Mouse (Mus musculus) testis, postnatal 14 days (tissue): ENCODE results near the gene Manbal.

Experiments
- DNase-seq: peaks from one replicate; pipeline ENCODE4 v3.0.0; 2021; ENCODE audit warnings: low spot score

The Manbal gene

DNA sequence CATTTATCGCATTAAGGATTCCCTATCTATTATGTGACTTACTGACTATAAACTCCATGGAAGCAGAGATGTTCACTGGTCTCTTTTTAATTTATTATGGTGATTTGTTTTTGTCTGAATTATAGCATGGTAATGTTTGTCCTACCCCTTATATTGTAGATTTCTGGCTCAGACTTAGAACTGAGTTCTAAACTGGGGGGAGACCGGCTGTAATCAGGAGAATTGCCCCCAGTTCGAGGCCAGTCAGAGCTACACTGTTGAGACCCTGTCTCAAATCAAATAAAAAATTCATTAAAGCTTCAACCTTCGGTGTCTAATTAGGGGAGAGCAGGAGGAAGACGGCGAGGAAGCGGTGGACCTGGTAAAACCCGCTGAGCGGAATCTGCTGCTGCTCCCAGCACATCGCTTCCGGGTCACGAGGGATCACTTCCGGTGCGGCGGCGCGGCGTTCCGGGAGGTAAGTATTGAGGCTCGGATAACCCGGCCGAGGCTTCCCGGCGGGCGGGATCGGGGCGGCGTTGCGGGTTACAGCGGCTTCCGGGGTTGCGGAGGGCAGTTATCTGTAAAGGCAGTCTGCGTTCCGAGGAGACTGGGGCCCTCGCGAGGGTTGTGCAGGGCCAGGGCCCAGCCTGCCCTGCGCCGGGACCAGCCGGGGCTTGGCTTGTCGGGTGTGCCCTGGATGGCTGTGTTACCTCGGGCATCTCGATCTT, at the start of gene Manbal:
Gene Manbal, plus strand, starts transcription at position 411 of the 710 bp plus-strand sequence.
- DNase-seq = peak; percentile 93

DNA sequence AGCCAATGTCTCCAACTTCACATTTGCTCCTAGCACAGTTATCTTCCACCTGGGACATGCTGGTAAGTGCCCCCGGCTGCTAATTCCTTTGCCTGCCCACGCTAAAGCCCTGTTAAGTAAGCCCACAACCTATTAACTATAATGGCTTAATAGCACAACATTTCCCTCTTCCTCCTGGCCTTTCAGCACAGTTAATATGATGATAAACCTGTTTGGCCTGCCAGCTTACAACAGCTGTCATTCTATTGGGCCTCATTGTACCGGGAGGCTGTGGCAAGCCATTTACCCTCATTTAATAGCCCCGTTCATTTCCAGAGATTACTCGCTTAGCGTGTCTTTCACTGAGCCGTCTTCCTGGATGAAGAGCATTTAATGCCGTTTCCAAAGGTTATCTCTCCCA, 47.3 kb upstream of the Manbal start:
- DNase-seq = no peak

DNA sequence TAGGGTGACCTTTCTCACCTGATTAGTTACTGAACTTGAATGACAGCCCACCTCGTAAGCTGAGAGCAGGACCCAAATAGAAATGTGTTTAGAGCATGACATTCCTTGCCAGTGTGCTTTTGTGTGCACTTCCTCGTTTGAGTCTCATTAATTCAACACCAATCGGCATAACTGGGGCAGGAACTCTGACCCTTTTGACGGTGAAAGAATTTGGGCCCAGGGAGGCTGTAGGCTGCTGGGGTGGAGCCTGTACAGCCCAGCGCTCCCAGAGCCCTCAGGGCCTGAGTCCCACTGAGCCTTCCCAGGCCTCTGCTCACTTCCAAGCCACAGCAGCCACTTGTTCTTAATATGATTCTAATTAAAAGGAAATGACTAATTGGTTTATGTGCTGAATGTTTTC, 46.5 kb upstream of the Manbal start:
- DNase-seq = no peak

DNA sequence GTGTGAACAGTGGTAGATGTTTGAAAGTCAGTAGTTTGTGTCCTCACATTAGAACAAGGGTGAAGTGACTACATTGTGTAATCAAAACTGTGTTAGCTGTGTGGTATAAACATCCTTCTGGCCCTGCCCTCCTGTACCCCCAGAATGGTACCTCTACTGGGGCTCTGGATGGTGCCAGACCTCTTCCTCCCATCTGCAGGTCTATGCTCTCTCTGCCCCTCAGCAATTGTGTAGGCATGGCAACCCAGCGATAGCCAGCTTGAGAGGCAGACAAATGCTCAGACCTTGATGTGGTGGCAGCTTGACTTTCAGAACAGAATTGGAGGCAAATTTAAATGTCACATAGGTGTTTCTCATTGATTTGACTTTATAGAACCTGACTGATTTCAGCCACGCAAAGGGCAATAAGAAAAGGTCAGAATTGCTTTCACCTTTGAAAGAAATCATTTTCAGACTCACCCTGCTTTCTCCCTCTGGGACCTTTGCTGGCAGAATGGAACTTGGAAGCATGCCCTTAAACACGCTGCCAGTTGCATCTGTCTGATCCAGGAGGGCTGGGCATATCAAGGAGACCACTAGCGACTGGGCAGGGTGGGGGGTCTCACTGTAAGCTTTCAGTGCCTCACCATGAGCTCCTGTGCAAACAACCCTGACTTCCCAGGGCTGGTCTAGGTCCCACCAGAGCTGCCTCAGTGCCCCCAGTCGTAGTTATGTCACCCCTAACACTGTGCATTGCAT, 45.2 kb upstream of the Manbal start:
- DNase-seq = no peak

DNA sequence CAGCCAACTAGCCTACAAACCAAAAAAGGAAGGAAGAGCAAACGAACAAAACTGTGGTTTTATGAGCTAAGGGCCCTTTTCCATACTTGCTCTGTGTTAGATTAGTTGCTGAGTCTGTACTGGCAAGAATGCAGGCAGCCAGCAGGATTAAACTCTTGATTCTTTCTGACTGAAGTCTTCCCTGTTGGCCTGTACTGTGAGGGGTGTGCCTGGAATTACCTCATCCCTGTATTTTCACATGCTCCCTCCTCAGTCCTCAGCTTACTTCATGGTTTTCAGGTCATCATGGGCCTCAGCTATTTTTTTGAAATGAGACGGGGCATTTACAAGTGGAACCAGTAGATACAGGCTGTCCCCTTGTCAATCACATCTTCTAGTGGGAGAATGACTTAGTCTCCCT, 42.2 kb upstream of the Manbal start:
- DNase-seq = no peak

DNA sequence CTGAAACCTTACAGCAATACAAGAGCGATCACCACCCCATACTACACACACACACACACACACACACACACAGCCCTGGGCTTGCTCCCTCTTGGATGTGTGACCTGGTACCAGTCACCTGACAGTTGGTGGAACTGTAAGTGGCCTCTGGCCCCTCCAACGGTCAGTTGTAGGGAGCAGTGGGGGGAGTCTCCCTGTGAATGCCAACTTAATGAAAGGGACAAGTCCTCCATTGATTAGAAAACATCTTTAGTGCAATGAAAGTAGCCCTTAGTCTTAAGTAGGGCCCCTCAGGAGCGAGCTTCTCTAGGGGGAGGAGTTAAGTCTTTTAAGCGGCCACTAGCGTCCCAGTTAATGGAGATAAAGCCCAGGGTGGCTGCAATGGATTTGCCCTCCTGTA, 39.3 kb upstream of the Manbal start:
- no peak for DNase-seq

DNA sequence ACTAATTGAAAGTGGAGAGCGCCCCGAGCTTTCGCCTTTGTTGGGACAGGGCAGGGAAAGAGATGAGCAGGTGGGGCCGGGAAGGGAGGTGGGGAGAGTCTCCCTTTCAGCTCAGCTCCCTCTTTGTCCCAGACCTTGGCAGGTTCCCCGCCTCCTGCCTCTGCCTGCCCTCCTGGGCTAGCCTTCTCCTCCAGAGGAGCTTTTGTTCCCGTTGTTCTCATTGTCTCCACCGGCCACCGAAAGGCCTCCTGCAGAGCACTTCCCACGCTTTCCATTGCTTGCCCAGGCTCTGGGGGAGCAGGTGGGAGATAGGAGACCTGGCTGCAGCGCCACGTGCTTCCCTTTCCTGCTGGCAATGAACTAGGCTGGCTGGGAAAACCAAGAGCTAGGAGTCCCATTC, 38.8 kb upstream of the Manbal start:
- DNase-seq = peak; percentile 63

DNA sequence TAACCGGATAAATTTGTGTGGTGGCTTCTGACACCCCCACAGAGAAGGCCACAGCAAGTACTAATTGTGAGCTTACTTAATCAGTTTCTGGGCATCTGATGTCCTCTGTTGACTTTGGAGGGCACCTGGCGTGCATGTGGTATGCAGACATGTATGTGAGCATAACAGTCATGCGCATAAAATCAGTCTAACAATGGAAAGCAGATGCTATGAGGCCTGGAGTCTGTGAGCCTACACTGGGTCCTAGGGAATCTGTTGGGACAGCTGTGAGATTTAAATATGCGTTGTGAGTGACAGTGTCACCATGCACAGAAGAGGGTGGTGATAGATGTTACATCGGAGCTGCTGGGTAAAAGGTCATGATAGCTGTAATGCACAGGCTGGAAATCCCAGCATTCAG, 35.3 kb upstream of the Manbal start:
- no peak for DNase-seq

DNA sequence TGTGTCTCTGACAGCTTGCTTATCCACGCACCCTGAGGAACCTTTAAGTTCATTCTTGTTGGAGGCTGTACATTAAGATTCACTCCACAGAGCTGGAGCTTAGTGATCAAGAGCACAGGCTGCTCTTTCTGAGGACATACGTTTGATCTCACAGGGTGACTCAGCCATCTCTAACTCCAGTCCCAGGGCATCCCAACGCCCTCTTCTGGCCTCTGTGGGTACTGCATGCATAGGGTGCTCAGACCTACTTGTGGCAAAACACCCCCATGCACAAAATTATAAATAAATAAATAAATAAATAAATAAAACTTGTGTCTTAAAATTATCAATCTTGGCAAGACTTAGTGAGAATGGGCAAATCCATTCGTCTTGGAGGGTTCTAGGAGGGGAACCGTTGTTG, 28.7 kb upstream of the Manbal start:
- DNase-seq = peak; percentile 53

DNA sequence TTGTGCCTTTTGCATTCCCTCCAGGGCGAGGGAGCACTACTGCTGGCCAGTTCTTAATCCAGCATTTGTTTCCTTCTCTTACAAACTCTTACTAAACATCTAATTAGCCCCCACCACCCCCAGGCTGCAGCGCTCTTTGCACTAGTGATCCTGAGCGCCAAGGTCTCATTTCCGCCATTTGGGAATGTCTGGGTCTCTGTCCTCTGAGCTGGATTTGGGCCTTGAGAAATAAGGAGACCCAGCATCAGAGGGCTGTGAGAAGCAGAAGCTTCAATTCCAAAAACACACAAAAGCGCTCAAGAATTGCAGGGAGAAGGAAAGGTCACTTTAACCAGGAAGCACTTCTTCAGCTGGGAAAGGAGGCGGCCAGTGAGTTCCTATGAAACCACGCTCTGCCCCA, 27.9 kb upstream of the Manbal start:
- no peak for DNase-seq

DNA sequence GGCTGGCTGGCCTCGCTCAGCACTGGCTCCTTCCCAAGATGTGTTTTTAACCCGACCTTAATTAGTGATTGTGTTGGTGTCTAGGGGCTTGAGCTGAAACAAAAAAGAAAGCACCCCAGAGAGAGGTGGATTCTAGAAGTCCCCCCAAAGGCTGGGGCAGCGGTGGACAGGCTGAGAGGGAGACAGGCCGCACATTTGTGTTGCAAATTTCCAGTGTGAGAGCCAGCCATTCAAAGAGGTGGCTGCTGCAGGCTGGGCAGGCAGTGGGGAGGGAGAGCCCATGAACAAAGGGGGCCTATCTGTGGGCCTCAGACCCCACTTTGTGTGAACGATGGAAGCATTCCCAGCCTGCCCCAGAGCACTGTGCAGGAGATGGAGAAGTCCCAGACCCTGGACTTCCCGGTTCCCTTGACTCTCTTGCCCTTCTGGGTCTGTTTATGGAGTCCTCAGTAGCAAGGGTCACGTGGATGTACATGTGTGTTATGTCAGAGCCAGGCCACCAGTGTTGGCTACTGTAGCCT, 27.1 kb upstream of the Manbal start:
- no peak for DNase-seq

DNA sequence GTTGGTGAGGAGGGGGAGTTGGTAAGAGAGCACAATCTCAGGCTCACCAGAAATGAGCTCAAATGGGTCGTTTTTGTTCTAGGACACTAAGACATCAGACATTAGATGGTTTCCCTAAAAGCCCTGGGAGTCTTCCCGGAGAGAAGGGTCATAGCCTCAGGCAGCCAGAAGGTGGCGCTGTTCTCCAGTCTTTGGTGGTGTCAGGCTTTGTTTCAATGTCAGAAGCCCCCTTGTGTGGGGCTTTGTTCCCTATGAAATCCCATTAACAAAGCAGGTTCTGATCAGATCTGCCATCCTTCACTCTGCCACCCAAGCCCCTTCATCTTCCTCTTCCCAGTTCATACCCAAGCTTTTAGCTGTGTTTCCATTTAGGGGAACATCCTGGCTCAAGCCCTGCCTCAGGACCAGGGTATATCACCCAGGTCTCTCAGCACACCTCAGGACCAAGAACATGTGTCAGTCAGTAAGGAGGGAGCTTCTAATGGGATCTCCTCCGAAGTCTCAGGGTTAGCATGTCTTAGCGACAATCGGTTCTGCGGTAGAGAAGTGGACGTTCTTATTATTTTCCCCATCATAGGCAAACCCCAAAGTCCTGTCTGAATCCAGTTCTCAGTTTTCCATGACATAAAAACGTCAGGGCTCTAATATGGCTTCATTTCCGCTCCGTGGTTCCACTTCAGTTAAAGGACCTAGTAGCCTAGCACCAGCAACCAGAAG, 25.7 kb upstream of the Manbal start:
- peak; percentile 51 for DNase-seq

DNA sequence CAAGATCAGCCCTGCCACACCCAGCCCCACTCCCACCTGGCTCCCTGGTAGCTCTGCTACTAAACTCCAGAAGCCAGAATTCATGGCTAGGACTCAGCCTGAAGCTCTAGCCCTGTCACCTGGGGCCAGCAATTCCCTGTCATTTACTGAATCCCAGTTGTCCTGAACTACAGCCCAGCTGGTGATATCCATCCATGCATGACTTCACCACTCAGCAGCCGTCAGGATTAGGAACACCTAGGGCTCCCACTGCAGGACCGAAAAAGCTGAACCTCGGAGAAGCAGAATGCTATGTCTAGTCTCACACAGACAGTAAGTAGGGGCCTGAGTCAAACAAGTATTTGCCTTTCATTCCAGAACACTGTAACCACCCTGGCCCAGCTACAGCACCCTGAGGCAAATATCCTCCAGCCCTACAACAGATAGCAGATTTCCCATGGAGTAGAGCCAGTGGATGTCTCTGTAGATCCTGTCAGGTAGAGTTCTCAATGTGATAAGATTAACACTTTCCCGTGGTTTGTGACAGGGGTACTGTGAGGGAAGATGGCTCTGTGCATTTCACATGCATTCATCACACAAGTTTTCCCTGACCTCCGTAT, 25.0 kb upstream of the Manbal start:
- no peak for DNase-seq

DNA sequence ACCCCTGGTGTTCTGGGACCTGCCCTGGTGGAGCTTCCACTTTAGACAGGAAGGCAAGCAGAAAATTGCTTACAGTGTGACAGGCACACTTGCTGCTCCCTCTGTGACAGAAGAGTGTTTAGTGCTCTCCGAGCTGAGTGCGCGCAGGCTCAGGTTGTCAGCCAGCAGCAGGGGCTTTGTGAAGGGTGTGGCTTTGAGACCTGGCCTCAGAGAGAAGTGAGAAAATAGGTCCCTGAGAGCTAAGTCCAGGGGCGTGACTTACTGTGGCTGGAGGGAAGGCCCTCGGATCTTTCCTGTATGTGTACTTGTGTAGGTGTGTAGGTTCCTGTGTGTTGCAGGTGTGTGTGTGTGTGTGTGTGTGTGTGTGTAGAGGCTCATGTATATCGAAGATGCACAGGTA, 24.1 kb upstream of the Manbal start:
- no peak for DNase-seq

DNA sequence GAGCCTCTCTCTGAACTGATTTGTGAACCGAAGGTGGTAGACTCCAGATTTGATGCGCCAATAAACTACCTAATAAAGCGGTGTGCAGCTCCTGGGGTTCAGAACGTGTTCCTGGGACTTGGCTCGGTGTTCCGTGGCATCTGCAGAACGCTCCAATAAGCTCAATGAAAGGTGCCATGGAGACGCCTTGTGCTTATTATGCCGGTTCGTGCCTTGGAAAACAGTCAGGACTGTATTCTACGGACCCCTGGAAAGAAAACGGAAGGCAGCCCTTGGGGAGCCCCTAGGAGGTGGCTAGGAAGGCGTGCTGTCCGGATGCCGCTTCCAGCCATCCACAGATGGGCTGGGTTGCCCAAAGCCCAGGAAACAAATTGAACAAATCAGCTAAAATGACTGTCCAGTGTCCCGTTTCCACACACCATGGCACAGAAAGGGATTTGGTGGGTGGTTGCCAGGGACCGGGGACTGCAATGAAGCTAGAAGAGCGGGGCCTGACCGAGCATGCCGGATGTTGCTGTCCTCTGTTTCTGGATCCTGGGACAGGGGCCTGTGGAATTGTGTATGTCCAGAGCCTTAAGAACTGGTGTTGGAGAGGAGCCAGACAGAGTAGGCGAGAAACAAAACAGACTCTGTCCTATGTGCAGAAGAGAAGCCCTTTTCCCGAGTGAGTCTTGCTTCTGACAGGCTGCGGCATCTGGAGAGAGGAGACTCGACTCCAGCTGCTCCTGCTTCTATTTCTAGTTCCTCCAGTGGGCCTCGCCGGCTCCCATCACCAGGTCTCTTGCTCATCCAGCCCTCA, 19.8 kb upstream of the Manbal start, which contains the start of gene Ghrh:
Gene Ghrh, minus strand, starts transcription at position 146 of the 799 bp plus-strand sequence.
- no peak for DNase-seq

DNA sequence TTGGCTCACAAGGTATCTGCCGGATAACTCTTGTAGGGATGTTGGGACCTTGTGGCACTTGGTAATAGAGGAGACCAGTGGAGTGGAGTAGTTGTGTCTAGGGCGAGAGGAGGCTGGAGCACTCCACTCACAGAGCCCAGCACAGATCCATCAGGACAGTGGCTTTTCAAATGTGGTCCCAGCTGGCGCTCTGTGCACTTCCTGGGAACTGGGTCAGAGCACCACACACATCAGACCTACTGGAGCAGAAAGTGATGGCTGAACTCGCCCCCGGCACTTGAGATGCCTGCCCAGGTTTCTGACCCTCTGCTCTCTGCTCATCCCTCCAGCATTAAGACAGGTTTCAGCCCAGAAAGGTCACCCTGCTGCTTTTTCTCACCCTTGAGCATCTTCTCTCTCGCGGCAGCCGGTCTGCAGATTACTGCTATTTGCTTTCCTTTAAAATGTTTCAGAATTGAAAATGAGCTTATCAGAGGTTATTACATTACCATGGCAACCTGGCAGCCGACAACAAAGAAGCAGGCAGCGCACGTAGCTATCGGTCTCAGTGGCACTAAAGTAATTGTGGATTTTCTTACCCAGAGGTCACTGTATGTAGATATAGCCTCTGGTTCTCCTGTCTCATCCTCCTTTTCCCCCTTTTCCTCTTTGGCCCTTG, 18.1 kb upstream of the Manbal start:
- no peak for DNase-seq

DNA sequence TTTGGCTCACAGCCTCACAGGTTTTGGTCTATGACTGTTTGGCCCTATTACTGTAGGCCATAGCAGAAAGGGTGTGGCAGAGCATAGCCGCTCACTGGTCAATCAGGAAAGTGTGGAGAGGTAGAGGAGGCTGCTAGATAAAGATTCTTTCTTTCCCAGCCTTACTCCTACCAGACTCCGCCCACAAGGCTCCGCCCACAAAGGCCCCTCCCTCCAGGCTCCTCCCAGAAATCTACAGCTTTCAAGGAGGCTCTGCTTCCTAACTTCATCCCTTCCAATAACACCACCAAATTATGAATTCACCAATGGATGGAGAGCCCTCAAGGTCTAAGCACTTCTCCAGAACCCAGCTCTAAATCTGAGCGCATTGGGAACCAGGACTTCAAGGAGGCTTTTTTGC, 14.2 kb upstream of the Manbal start:
- DNase-seq = no peak

DNA sequence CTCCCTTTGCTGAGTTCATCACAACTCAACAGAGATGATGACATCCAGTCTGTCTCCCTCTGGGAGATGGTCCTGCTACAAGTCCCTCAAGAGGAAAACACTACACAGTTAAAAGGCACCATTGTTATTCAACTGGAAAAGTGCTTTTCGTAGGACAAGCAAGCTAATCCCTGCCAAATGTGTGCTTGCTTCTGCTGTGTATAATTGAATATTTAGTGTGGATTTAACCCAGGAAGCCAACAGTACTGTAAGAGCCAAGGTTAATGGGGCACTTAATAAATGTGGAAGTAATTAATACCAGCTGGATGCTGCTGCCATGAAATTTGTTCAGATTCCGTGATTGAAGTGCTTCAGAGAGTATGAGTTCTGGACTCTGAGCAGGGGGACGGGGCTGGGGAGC, 13.3 kb upstream of the Manbal start:
- DNase-seq = no peak

DNA sequence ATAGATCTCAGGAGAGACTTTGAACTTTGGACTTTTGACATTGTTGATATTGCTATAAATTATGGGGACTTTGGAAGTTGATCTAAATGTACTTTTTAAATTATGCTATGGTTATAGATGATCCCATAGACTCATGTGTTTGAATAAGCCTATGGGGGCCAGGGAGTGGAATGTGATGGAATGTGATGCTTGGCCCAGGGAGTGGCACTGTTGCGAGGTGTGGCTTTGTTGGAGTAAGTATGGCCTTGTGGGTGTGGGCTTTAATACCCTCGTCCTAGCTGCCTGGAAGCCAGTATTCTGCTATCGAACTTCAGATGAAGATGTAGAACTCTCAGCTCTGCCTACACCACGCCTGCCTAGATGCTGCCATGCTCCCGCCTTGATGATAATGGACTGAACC, 7.4 kb upstream of the Manbal start:
- DNase-seq = no peak

DNA sequence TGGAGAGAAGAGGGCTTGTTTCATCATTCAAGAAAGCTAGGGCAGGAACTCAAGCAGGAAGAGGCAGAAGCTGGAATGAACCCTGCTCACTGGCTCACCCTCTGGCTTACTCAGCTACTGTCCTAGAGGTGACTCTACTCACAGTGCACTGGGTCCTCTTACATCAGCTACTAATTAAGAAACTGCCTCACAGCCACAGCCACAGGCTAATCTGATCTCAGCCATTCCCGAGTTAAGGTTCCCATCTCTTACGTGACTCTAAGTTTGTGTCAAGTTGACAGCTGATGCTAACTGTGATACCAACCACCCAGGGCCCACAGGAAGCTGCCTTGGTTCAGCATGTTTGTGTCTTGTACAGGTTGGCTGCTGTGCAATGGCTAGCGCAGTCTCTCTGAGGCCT, 4.4 kb upstream of the Manbal start:
- DNase-seq = no peak

DNA sequence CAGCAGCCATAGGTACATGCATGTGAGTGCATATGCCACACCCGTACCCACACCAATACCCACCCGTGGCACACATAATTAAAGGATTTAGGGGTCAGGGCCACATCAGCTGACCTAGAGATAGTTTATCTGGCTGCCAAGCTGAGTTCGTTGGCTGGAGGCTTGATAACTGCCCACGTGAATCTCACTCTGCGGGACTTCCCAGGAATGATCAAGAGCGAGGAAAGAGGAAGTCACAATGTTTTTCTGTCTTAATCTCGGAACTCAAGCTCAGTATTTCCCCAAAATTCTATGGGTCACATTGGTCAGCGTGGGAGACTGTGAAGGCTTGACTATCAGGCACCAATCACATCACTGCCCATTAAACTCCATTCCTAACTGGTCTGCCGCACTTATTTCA, 632 bp upstream of the Manbal start:
- no peak for DNase-seq
